Mouse (Mus musculus) limb, embryonic 10.5 days (tissue): ENCODE measurements around the gene Olfr385. TPM values are rescaled to one million over a fixed set of nuclear protein-coding genes. Genes with fewer than 3 reads are reported as not detected.
"Not testable (repeated sequence)": the region's sequence is repeated elsewhere in the genome, so short reads cannot be mapped to it uniquely, and the experiment has no call there.

Source experiments
- DNase-seq: peaks from one replicate; pipeline ENCODE4 v3.0.0-alpha.2; 2017; ENCODE audit warnings: low spot score
- H3K27ac ChIP-seq: fragments of 300-500 bp; sonication (generic); 2 replicates; pipeline ENCODE4 v1.5.1; 2016; ENCODE audit warnings: mild to moderate bottlenecking
- H3K27me3 ChIP-seq: fragments of 300-500 bp; sonication (generic); 2 replicates; pipeline ENCODE4 v1.6.1; 2016; ENCODE audit warnings: low read depth, mild to moderate bottlenecking; ENCODE audit not compliant: poor library complexity, severe bottlenecking
- H3K36me3 ChIP-seq: fragments of 300-500 bp; sonication (generic); 2 replicates; pipeline ENCODE4 v1.6.1; 2016; ENCODE audit warnings: mild to moderate bottlenecking, moderate library complexity
- H3K4me1 ChIP-seq: fragments of 300-500 bp; sonication (generic); 2 replicates; pipeline ENCODE4 v1.6.1; 2016
- H3K4me3 ChIP-seq: fragments of 300-500 bp; sonication (generic); 2 replicates; pipeline ENCODE4 v1.5.1; 2016; ENCODE audit warnings: mild to moderate bottlenecking, moderate library complexity
- H3K9me3 ChIP-seq: fragments of 300-500 bp; sonication (generic); replicated peaks from 2 replicates; pipeline ENCODE4 v1.6.1; 2016; ENCODE audit warnings: mild to moderate bottlenecking
- WGBS: fragments of 180-500 bp; shearing (Covaris S2); methylation state at CpG from one replicate; pipeline ENCODE4 v1.1.7; 2016; 5-methylcytosine and 5-hydroxymethylcytosine counted together
- polyA plus RNA-seq: library from polyadenylated mRNA; unstranded; fragments of >200 nt; fragmentation: Nextera tagmentation; extraction: Ambion mirVana; gene quantifications from 2 replicates; pipeline ENCODE4 v1.2.1, GENCODE M21; 2016

Olfr385 gene
- not detected in 2 replicates for polyA plus RNA-seq

DNA sequence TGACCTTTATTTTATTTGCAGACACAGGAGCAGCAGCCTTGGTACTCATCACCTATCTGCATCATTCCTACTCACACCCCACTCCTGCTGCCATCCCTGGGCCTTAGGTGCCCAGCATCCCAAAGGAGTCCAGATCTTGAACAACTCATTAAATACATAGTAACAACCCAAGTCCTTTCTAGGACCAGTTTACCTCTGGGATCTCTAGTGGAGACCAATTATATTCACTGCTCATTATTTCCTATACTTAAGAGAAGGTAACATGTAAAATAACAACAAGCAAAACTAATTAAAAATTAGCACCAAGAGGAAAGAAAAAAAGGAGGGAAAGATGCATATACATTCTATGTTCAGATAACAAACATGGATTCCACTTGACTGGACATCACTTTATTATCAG is at the start of gene Olfr385:
Gene Olfr385, minus strand, starts transcription at position 101 of the 400 bp plus-strand sequence.
- Histone ChIP-seq H3K9me3 (0 out of 2 replicates have a peak, but pooled peaks cover 2% of the 10 kb centered on the region), H3K27me3 (no peaks in the 10 kb centered on the region), H3K36me3 (no peaks in the 10 kb centered on the region), H3K4me1 (no peaks in the 10 kb centered on the region), H3K27ac (no peak within 1 kb of the TSS), H3K4me3 (no peak within 1 kb of the TSS)
- DNase-seq: no peak

DNA sequence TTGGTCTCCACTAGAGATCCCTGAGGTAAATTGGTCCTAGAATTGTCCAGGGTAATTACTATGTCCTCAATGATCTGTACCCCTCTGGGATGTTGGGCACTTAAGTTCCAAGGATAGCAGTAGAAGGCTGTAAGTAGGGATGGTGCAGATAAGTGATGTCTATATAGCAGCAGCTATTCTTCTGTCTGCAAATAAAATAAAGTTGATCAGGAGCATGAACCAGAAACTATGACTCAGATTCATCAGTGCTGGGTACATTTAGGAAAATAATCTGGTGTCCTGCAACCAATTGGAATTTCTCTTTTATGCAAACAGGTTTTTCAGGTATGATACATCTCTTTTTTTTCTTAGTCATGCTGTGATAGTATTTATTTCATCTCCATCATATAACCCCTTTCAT is 5.5 kb upstream of the Olfr385 start, which contains the start of gene Olfr384:
Gene Olfr384, plus strand, starts transcription at position 301 of the 400 bp plus-strand sequence.
- no peaks in the 10 kb centered on the region for H3K27me3 ChIP-seq
- H3K27ac ChIP-seq: no peak within 1 kb of the TSS
- peaks cover 2% of the 10 kb centered on the region; the same call in 1 of the 2 replicates for H3K9me3 ChIP-seq
- H3K4me1 ChIP-seq: no peaks in the 10 kb centered on the region
- no peaks in the 10 kb centered on the region for H3K36me3 ChIP-seq
- DNase-seq: no peak
- no peak within 1 kb of the TSS for H3K4me3 ChIP-seq

DNA sequence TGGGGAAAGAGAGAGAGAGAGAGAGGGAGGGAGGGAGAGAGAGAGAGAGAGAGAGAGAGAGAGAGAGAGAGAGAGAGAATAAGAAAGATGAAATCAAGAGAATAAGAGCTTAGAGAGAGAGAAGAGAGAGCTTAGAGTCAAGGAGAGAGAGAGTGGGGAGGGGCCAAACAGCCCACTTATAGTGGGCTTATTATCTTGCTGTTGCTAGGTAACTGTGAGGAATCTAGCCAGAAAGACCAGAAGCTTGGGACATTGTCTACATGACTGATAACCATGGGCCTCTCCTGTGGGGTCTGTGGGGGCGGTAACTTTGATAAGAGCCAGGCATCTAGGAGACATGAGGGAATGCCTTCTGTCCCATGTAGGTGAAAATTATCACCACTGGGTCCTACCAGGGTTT is 9.6 kb downstream of the Olfr385 start:
- 95% methylated on average over 1 of the region's 1 CpGs for WGBS

DNA sequence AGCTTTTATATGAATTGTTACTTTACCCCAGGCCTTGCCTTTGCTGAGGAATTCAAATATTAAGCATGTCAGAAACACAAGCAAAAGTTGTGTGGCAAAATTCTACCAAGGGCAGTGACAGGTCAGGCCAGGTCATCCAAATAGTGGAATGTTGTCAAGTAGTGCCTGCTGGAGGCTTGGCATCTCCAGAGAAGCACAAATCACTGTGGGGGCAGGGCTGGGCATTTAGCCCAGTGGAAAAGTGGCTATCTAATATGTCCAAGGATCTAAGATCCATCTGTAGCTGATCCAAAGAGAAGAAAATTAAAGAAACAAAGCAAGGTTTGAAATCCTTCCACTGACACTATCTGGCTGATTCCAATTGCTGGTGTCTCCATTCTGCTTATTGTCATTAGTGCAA is 12.9 kb downstream of the Olfr385 start:
- Histone ChIP-seq H3K9me3 (peaks cover 5% of the 10 kb centered on the region; the same call in 1 of the 2 replicates), H3K36me3 (no peaks in the 10 kb centered on the region), H3K4me3 (no peak overlapping the region), H3K27me3 (no peaks in the 10 kb centered on the region), H3K27ac (no peak overlapping the region), H3K4me1 (no peaks in the 10 kb centered on the region)
- no peak for DNase-seq

More for the DNA sequence above, 9.6 kb downstream of the Olfr385 start:
- H3K4me3 ChIP-seq, DNase-seq, H3K9me3 ChIP-seq, H3K27ac ChIP-seq, H3K4me1 ChIP-seq, H3K36me3 ChIP-seq, H3K27me3 ChIP-seq: not testable (repeated sequence)

Other genes with a start within 250 kb of the Olfr385 start
- gene Olfr20, start 242.2 kb downstream of the Olfr385 start, polyA plus RNA-seq: not detected in 2 replicates
- gene Olfr376, start 221.8 kb downstream of the Olfr385 start, polyA plus RNA-seq: not detected in 2 replicates
- not detected in 2 replicates for gene Olfr1, start 193.4 kb downstream of the Olfr385 start, polyA plus RNA-seq
- gene Olfr378, start 164.5 kb downstream of the Olfr385 start, polyA plus RNA-seq: not detected in 2 replicates
- gene Olfr380, start 135.5 kb downstream of the Olfr385 start, polyA plus RNA-seq: not detected in 2 replicates
- not detected in 2 replicates for gene Olfr381, start 101.4 kb downstream of the Olfr385 start, polyA plus RNA-seq
- gene Olfr382, start 75.8 kb downstream of the Olfr385 start, polyA plus RNA-seq: not detected in 2 replicates
- not detected in 2 replicates for gene Olfr384, start 5.6 kb upstream of the Olfr385 start, polyA plus RNA-seq
- not detected in 2 replicates for gene Zfp735, start 95.8 kb upstream of the Olfr385 start, polyA plus RNA-seq
- not detected in 2 replicates for gene Olfr389, start 187.7 kb upstream of the Olfr385 start, polyA plus RNA-seq
- gene Olfr390, start 190.0 kb upstream of the Olfr385 start, polyA plus RNA-seq: not detected in 2 replicates
- not detected in 2 replicates for gene Olfr391-ps, start 210.0 kb upstream of the Olfr385 start, polyA plus RNA-seq
- gene Olfr392, start 224.0 kb upstream of the Olfr385 start, polyA plus RNA-seq: not detected in 2 replicates